Mouse (Mus musculus) layer of hippocampus, adult 8-10 months (tissue): Measurements from ENCODE around the gene Snapc5. TPM values are rescaled to one million over a fixed set of nuclear protein-coding genes. Genes with fewer than 3 reads are reported as not detected.

Experiments used
- microRNA-seq, 2 experiments: library from miRNA; unstranded; fragments of <30 nt; microRNA quantifications; one replicate each; pipeline ENCODE4 v1.2.0; 2022
- total RNA-seq, 4 experiments: library from RNA; stranded (reverse); gene quantifications; 2 replicates each; pipeline ENCODE4 v1.2.4; 2022

The Snapc5 gene
- total RNA-seq, 4 experiments from 2014 or later = 16.5 to 19.2 (median 16.7) TPM

Small RNAs within 50 kb of the gene (microRNA-seq; reads per million reads assigned to microRNA genes)
- gene Gm24106 = 0 reads per million in 2 experiments

Other genes starting within 250 kb of the Snapc5 start
- gene Smad6, start 157.2 kb upstream of the Snapc5 start, total RNA-seq = 1 to 10 TPM; 1.7 to 2.5 (median 2.0) TPM
- under 1 TPM in 1 of 4 experiments, not detected in 3; 0.76 TPM for gene Lctl, start 62.1 kb upstream of the Snapc5 start, total RNA-seq
- 1 to 10 TPM; 4.6 to 6.8 (median 5.6) TPM for gene Zwilch, start 6.2 kb upstream of the Snapc5 start, total RNA-seq
- gene Rpl4, start 5.9 kb upstream of the Snapc5 start, total RNA-seq = 100 to 1,000 TPM; 522 to 674 (median 595) TPM
- gene Uchl4, start 55.9 kb downstream of the Snapc5 start, total RNA-seq = 1 to 10 TPM; 1.8 to 3.8 (median 3.0) TPM
- 100 to 1,000 TPM; 290 to 306 (median 301) TPM for gene Map2k1, start 74.4 kb downstream of the Snapc5 start, total RNA-seq
- gene Tipin, start 102.3 kb downstream of the Snapc5 start, total RNA-seq = 10 to 100 TPM; 11.7 to 23.6 (median 17.9) TPM
- 10 to 100 TPM; 28.9 to 30.1 (median 29.6) TPM for gene Dis3l, start 162.0 kb downstream of the Snapc5 start, total RNA-seq
- gene Megf11, start 206.4 kb downstream of the Snapc5 start, total RNA-seq = 10 to 100 TPM; 11.7 to 16.9 (median 14.2) TPM